Mouse (Mus musculus) brain, embryonic 14.5 days (tissue): ENCODE measurements at regions not wholly inside any gene's neighbourhood (a gene's known extent, or its start where the extent isn't known, plus 50 kb on each side); places are given as distances from the start of the nearest gene placed in this dataset.

Experiments
- CTCF ChIP-seq: fragments of 200-500 bp; IDR thresholded peaks from 2 replicates; pipeline ENCODE4 v1.5.1; 2012; ENCODE audit warnings: inconsistent platforms, mild to moderate bottlenecking, moderate library complexity, borderline replicate concordance; ENCODE audit not compliant: insufficient read depth, insufficient read length; ENCODE audit errors: extremely low read depth
- POLR2A ChIP-seq: fragments of 200-500 bp; IDR thresholded peaks from 2 replicates; pipeline ENCODE4 v1.6.1; 2012; ENCODE audit warnings: mild to moderate bottlenecking, inconsistent platforms, borderline replicate concordance; ENCODE audit not compliant: poor library complexity, insufficient read depth, insufficient read length, severe bottlenecking; ENCODE audit errors: extremely low read depth

DNA sequence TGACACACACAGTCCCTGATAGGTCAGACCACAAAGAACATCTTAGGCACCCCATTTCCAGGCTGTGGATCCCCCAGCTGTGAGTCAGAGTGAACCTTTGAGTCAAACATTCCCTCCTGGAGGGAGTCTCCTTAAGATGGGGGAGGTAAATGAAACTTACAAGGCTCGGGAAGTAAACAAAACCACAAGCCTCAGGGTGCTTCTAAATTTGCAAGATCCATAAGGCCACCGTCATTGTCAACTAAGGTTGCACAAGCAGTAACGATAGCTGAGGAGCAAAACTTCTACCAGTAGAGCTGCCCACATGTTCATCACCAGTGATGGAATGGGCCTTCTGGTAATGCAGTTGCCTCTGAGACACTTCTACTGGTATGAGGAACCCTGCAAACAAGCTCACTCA, 130.9 kb upstream of the Cdh5 start:
- TF ChIP-seq CTCF (no peak), POLR2A (no peak)
